Mouse (Mus musculus) heart, embryonic 16.5 days (tissue): ENCODE measurements around the gene Tmem40. TPM values are rescaled to one million over a fixed set of nuclear protein-coding genes. Genes with fewer than 3 reads are reported as not detected.

Source experiments
- ATAC-seq: fragments of 200-750 bp; cut with Nextera tagmentation; replicated peaks from 2 replicates; pipeline ENCODE4 v1.8.0; 2017; ENCODE audit warnings: moderate number of reproducible peaks; ENCODE audit not compliant: insufficient read depth, low FRiP score; ENCODE audit errors: extremely low read depth
- H3K27ac ChIP-seq: fragments of 300-500 bp; sonication (generic); 2 replicates; pipeline ENCODE4 v1.5.1; 2014; ENCODE audit warnings: mild to moderate bottlenecking, low read length, control low read depth, moderate library complexity
- H3K27me3 ChIP-seq: fragments of 300-500 bp; sonication (generic); 2 replicates; pipeline ENCODE4 v1.6.1; 2014; ENCODE audit warnings: low read length, mixed read lengths; ENCODE audit not compliant: control insufficient read depth, insufficient read depth
- H3K36me3 ChIP-seq: fragments of 300-500 bp; sonication (generic); 2 replicates; pipeline ENCODE4 v1.6.1; 2014; ENCODE audit not compliant: control insufficient read depth, insufficient read depth
- H3K4me1 ChIP-seq: fragments of 300-500 bp; sonication (generic); 2 replicates; pipeline ENCODE4 v1.6.1; 2014; ENCODE audit warnings: low read length, mixed read lengths; ENCODE audit not compliant: control insufficient read depth, insufficient read depth
- H3K4me2 ChIP-seq: fragments of 300-500 bp; sonication (generic); 2 replicates; pipeline ENCODE4 v1.6.1; 2014; ENCODE audit warnings: low read depth, mild to moderate bottlenecking, control low read depth, low read length
- H3K4me3 ChIP-seq: fragments of 300-500 bp; sonication (generic); 2 replicates; pipeline ENCODE4 v1.5.1; 2014; ENCODE audit warnings: mild to moderate bottlenecking, control low read depth, low read length
- H3K9ac ChIP-seq: fragments of 300-500 bp; sonication (generic); 2 replicates; pipeline ENCODE4 v1.6.1; 2014; ENCODE audit warnings: low read length, control low read depth
- H3K9me3 ChIP-seq: fragments of 300-500 bp; sonication (generic); replicated peaks from 2 replicates; pipeline ENCODE4 v1.6.1; 2016; ENCODE audit warnings: low read length; ENCODE audit not compliant: control insufficient read depth
- WGBS: fragments of 180-500 bp; shearing (Covaris S2); extraction: QIAGEN DNeasy Blood & Tissue Kit; methylation state at CpG from one replicate; pipeline ENCODE4 v1.1.7; 2014; 5-methylcytosine and 5-hydroxymethylcytosine counted together
- polyA plus RNA-seq: library from polyadenylated mRNA; unstranded; fragments of >200 nt; fragmentation: Nextera tagmentation; extraction: Ambion mirVana; gene quantifications from 2 replicates; pipeline ENCODE4 v1.2.1, GENCODE M21; 2015

Gene Tmem40
- polyA plus RNA-seq = 1.1 and 1.3 TPM in 2 replicates

DNA sequence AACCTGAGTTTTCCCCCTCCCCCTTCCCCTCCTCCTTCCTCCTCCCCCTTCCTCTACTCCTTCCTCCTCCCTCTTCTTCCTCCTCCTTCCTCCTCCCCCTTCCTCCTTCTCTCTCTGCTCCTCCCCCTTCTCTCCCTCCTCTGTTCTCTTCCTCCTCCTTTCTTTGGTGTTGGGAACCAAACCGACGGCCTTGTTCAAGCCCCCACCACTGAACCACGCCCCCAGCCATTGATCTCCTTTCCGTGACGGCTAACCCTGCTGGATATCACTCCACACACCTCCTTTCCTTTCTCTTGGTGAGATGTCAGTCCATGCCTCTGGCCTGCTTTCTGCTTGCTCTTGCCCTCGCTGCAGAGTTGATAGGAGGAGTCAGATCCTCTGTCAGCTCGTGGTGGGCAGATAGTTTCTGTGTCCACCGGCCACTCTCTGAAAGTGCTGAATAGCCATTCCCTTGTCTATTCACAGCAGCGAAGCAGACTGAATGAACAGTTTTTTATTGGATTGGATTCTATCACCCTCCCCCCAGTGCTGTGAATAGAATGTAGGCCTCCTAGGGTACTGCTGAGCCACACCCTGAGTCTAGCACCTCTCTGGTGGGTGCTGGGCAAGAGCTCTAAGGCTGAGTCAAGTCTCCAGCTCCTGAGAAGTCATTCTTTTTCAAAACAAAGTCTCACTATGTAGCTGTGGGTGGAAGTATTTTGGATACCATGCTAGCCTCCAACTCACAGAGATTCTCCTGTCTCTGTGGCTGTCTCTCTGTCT is at the start of gene Tmem40:
Gene Tmem40 (minus strand): TSS at position 416 of the 762 bp plus-strand sequence.
- 5% methylated on average over 9 of the region's 9 CpGs for WGBS
- Histone ChIP-seq H3K9ac (no peak within 1 kb of the TSS), H3K4me3 (no peak within 1 kb of the TSS), H3K27ac (peak within 1 kb of the TSS; percentile 28), H3K27me3 (no peaks in the 10 kb centered on the region), H3K9me3 (no peaks in the 10 kb centered on the region), H3K4me1 (peaks cover 22% of the 10 kb centered on the region), H3K36me3 (no peaks in the 10 kb centered on the region), H3K4me2 (peak within 1 kb of the TSS; percentile 24; the same call in 1 of the 2 replicates)
- ATAC-seq = no peak

DNA sequence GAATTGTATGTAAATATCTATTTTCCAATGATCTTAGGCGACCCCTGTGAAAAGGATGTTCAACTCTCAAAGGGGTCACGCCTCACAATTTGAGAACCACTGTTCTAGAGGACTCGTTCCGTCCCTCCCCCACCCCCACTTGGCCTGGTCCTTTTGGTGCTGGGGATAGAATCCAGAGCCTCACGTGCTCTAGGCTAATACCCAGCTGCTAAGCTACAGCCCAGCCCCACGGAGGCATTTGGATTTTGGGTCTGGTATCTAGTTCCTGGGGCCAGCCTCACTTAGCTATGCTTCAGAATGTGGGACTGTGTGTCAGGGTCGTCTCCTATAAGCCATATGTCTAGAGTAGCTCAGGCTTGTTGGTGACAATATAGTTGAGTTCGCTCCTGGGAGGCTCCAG is 49.4 kb upstream of the Tmem40 start:
- peaks cover 6% of the 10 kb centered on the region for H3K36me3 ChIP-seq
- peaks cover 19% of the 10 kb centered on the region for H3K4me1 ChIP-seq
- 59% methylated on average over 8 of the region's 8 CpGs for WGBS
- no peaks in the 10 kb centered on the region for H3K27me3 ChIP-seq
- H3K27ac ChIP-seq = no peak overlapping the region
- no peak for ATAC-seq
- H3K4me3 ChIP-seq = no peak overlapping the region
- H3K9me3 ChIP-seq = no peaks in the 10 kb centered on the region
- H3K4me2 ChIP-seq = no peak overlapping the region
- no peak overlapping the region for H3K9ac ChIP-seq

DNA sequence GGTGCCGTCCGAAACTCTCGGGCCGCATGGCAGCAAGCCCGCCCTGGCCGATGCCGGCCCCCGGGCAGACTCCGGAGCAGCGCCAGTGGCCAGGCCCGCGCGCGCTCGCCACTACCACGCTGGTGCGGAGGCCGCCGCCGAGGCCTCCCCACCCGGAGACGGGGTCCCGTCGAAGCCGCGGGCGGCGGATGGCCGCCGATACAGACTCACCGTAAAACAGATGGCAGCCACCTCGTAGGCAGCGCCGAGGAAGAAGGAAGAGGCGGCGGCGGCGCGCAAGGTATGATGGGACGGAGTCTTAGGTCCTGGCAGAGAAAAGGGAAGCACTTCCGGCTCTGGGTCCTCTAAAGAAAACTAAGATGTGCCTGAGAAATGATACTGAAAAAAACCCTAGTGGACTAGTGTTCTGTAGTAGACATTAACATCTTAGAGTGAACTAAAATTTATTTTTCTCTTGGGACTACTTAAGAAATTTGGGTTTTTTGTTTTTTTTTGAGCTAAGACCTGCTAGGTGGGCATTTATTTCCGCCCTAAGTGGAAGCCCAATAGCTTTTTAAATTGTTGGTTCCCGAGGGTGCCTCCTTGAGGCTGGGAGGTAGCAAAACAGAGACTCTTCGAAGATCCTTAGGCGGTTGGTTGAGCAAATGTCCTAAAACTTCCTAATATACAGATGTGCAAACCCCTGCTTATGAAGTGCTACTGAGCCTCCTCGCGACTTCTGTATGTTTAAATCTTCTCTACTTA is 46.5 kb upstream of the Tmem40 start, which contains the start of gene Rpl32:
Gene Rpl32 (minus strand): TSS at position 260 of the 744 bp plus-strand sequence.
- peak within 1 kb of the TSS; percentile 100 for H3K9ac ChIP-seq
- H3K9me3 ChIP-seq = no peaks in the 10 kb centered on the region
- peak within 1 kb of the TSS; percentile 95 for H3K4me2 ChIP-seq
- H3K4me1 ChIP-seq = peaks cover 22% of the 10 kb centered on the region
- under 1% methylated on average over 47 of the region's 47 CpGs for WGBS
- peak within 1 kb of the TSS; percentile 93 for H3K27ac ChIP-seq
- peaks cover 34% of the 10 kb centered on the region for H3K36me3 ChIP-seq
- H3K4me3 ChIP-seq = peak within 1 kb of the TSS; percentile 100
- no peaks in the 10 kb centered on the region for H3K27me3 ChIP-seq
- peak; percentile 81 for ATAC-seq

DNA sequence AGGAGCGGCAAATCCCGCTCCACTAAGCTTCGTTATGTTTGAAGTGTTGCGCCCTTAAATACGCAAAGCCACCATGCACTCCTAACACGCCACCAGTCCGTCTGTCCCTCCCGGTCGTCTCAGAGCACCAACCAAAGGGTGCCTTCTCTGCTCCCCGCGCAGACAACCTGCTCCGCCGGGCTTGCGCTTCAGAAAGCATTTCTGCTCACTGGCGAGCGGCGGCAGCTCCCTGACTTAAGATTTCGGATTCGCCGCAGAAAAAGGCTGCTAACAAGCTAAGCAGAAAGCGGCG is 45.9 kb upstream of the Tmem40 start:
- no peaks in the 10 kb centered on the region for H3K9me3 ChIP-seq
- no peak for ATAC-seq
- peaks cover 20% of the 10 kb centered on the region for H3K4me1 ChIP-seq
- no peaks in the 10 kb centered on the region for H3K27me3 ChIP-seq
- peak overlapping the region; percentile 93 for H3K27ac ChIP-seq
- peaks cover 37% of the 10 kb centered on the region for H3K36me3 ChIP-seq
- peak overlapping the region; percentile 95 for H3K4me2 ChIP-seq
- H3K4me3 ChIP-seq = peak overlapping the region; percentile 100
- H3K9ac ChIP-seq = peak overlapping the region; percentile 100
- under 1% methylated on average over 22 of the region's 22 CpGs for WGBS

DNA sequence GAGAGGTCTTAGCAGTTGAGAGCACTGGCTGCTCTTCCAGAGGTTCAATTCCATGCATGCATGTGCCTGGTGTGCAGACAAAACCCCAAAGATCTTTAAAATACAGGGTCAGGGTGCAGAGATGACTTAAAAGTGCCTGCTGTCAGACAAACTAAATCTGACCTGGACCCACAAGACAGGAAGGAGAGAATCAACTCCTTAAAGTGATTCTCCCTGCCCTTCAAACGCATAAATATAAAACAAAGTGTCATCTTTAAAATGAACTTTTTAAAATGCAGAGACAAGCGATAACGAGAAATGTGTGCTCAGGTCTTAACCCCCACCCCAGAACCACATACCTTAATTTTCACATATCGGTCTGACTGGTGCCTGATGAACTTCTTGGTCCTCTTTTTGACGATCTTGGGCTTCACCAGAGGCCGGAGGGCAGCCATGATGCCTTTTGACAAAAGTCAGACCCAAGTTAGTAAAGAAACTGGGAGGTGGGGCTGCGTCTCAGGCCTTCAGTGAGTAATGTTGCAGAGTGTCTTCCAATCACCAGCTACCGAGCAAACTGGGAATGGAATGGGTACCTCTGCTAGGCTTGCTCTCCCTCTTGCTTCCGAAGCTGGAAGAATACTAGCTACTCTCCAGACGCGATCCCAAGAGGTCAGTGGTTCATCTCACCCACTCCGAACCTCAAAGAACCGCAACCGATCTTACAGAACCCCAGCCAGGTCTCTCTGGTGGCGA is 45.4 kb upstream of the Tmem40 start:
- peak overlapping the region; percentile 95 for H3K4me2 ChIP-seq
- peak overlapping the region; percentile 100 for H3K4me3 ChIP-seq
- H3K36me3 ChIP-seq = peaks cover 42% of the 10 kb centered on the region
- H3K4me1 ChIP-seq = peaks cover 20% of the 10 kb centered on the region
- H3K27me3 ChIP-seq = no peaks in the 10 kb centered on the region
- 2% methylated on average over 15 of the region's 15 CpGs for WGBS
- ATAC-seq = no peak
- H3K9me3 ChIP-seq = no peaks in the 10 kb centered on the region
- H3K27ac ChIP-seq = peak overlapping the region; percentile 93
- H3K9ac ChIP-seq = peak overlapping the region; percentile 100

DNA sequence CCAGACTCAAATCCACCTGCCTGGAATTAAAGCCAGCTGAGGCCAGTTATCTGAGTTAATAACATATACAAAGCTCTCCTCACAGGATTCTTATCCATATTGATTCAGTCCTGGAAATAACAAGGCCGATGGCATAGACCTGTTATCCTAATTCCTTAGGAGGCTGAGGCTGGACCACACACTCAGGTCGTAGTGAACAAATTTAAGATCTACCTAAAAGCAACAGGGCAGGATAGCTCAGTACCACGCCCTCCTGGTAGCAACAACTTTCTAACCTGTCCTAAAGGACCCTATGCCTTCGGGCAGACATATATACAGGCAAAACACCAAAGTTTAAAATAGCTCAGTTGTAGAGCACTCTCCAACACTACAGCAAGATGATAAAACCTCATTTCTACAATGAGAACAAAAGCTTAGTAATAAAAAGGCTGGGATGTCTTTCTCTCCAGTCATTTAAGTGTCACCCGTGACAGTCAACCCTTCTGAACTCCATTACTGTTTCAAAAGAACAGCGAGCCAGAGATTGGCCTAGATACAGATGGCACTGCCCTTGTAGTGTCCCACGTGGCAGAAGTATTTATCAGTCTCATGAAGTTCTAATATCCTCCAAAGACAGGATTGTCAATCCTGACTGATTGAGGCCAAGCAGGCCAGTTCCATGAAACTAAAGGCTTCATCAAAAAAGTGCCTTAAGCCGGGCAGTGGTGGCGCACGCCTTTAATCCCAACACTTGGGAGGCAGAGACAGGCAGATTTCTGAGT is 42.4 kb upstream of the Tmem40 start:
- Histone ChIP-seq H3K9ac (no peak overlapping the region), H3K36me3 (peaks cover 63% of the 10 kb centered on the region), H3K4me2 (no peak overlapping the region), H3K4me1 (peaks cover 20% of the 10 kb centered on the region), H3K27ac (no peak overlapping the region), H3K9me3 (no peaks in the 10 kb centered on the region), H3K27me3 (no peaks in the 10 kb centered on the region), H3K4me3 (no peak overlapping the region)
- ATAC-seq = no peak
- 66% methylated on average over 10 of the region's 10 CpGs for WGBS

DNA sequence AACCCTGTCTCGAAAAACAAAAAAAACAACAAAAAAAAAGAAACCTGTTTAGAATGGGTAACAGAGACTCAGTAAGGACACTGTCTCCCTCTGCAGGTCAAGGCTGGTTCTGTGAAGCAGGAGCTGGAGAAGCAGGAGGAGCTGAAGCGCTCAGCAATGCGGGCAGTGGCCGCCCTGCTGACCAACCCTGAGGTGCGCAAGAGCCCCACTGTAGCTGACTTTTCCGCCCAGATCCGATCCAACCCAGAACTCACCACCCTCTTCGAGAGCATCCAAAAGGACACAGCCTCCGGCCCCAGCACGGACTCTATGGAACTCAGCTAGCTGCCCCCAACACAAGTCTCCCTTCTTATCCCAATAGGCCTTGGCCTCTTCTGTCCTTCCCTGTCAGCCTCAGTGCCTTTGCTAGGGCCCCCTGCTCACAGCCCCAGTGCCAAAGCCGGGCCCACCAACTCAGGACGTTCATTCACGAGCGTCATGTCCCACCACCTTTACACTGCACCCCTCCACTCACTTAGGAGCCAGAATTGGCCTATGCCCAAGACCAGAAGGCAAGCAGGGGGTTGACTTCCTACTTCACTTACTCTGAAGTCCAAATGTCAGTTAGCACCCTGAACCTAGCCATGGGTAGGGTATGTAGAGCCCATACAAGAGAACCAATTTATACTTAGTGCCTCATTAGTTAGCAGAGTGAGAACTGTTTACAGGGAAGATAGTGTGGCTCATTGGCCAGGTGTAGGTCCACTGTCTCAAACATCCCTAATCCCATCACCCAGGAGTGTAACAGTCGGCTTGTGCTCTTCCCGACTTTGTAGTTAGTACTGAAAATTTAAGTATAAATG is 41.6 kb upstream of the Tmem40 start:
- peak; percentile 38 for ATAC-seq
- Histone ChIP-seq H3K27ac (peak overlapping the region; percentile 23; the same call in 1 of the 2 replicates), H3K4me2 (no peak overlapping the region), H3K27me3 (no peaks in the 10 kb centered on the region), H3K4me1 (peaks cover 20% of the 10 kb centered on the region), H3K36me3 (peaks cover 72% of the 10 kb centered on the region), H3K9ac (no peak overlapping the region), H3K4me3 (no peak overlapping the region), H3K9me3 (no peaks in the 10 kb centered on the region)
- 44% methylated on average over 16 of the region's 16 CpGs for WGBS

DNA sequence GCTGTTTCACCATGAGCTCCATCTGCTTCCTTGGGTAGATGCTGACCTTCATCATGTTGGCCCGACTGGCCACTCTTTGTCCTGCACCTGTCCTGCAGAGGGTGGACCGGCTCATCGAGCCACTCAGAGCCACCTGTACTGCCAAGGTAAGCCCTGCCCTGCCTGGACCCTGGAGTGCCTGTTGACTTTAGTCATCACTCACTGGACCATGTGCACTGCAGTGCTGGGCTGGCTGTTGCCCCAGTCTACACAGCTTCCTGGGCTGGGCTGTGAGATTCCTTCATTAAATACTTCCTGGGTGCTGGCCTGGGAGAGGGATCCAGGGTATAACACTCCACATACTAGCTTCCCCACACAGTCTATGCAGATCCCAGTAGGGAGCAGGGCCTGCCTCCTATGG is 39.6 kb upstream of the Tmem40 start:
- 91% methylated on average over 3 of the region's 3 CpGs for WGBS

More for the DNA sequence above, 39.6 kb upstream of the Tmem40 start:
- H3K4me1 ChIP-seq = peaks cover 12% of the 10 kb centered on the region
- H3K4me2 ChIP-seq = no peak overlapping the region
- H3K27ac ChIP-seq = no peak overlapping the region
- H3K36me3 ChIP-seq = peaks cover 84% of the 10 kb centered on the region
- no peak overlapping the region for H3K4me3 ChIP-seq
- no peaks in the 10 kb centered on the region for H3K9me3 ChIP-seq
- no peaks in the 10 kb centered on the region for H3K27me3 ChIP-seq
- H3K9ac ChIP-seq = no peak overlapping the region
- no peak for ATAC-seq
